Mouse (Mus musculus) myocyte (in vitro differentiated cells): Measurements from ENCODE around the gene Mgat2.

Experiments
- E2F4 ChIP-seq: IDR thresholded peaks from one replicate; pipeline ENCODE4 v1.6.1; 2011; ENCODE audit warnings: mild to moderate bottlenecking, control low read depth, moderate library complexity; ENCODE audit not compliant: insufficient read depth
- MYOD1 ChIP-seq, 3 experiments: IDR thresholded peaks; one replicate each; pipeline ENCODE4 v1.6.1; 2011; ENCODE audit warnings: control low read depth in 2 of 3, low read depth in 2 of 3, mild to moderate bottlenecking in 2 of 3, moderate library complexity in 1 of 3; ENCODE audit not compliant: insufficient read length in 2 of 3, control insufficient read depth in 1 of 3
- POLR2A ChIP-seq: IDR thresholded peaks from one replicate; pipeline ENCODE4 v1.6.1; 2011; ENCODE audit warnings: low read depth, mild to moderate bottlenecking, control low read depth, moderate library complexity; ENCODE audit not compliant: insufficient read length
- TCF3 ChIP-seq: IDR thresholded peaks from one replicate; pipeline ENCODE4 v1.6.1; 2011; ENCODE audit warnings: low read depth, control low read depth; ENCODE audit not compliant: insufficient read length
- USF1 ChIP-seq: IDR thresholded peaks from one replicate; pipeline ENCODE4 v1.6.1; 2011; ENCODE audit warnings: low read depth, mild to moderate bottlenecking, control low read depth, moderate library complexity

- TF ChIP-seq MYOD1 (IDR thresholded peaks at IDR 0.05; ENCODE audit: control insufficient read depth in 1 of 3, insufficient read length in 2 of 3, low read depth in 2 of 3): no peak
- no peak for TF ChIP-seq POLR2A
- TF ChIP-seq TCF3: no peak
- TF ChIP-seq USF1: no peak
- no peak for TF ChIP-seq E2F4
Observed at GRCm38 (mm10) chr12:69184342-69185295, 662 bp downstream of the Mgat2 start.
